Mouse (Mus musculus) heart, adult 10 weeks (tissue): Measurements from ENCODE around the gene Olfr853. TPM values are rescaled to one million over a fixed set of nuclear protein-coding genes. Genes with fewer than 3 reads are reported as not detected.

ENCODE experiments used
- polyA plus RNA-seq: library from polyadenylated mRNA; stranded (reverse); fragments of 350-450 nt; fragmentation: Illumina TruSeq; extraction: RNeasy Lipid Tissue Mini Kit (QIAGEN cat#74804); gene quantifications from one replicate; pipeline ENCODE4 v1.2.3, GENCODE M21; 2014; ENCODE audit warnings: low read depth, low replicate concordance

Gene Olfr853
- not detected for polyA plus RNA-seq

GRCm38 (mm10) chr9:19540976-19541375 lies at the start of gene Olfr853:
Gene Olfr853, minus strand, starts transcription at chr9:19541076.

GRCm38 (mm10) chr9:19582317-19582716 lies 41.4 kb upstream of the Olfr853 start, which contains the start of gene Olfr855:
Gene Olfr855, plus strand, starts transcription at chr9:19582617.

GRCm38 (mm10) chr9:19567282-19567681 lies 26.4 kb upstream of the Olfr853 start, which contains the start of gene Olfr854:
Gene Olfr854, minus strand, starts transcription at chr9:19567382.

GRCm38 (mm10) chr9:19492995-19493394 lies 47.9 kb downstream of the Olfr853 start, which contains the start of gene Olfr851:
Gene Olfr851, plus strand, starts transcription at chr9:19493295.

Other genes starting within 250 kb of the Olfr853 start
- not detected for gene Olfr844, start 224.7 kb downstream of the Olfr853 start, polyA plus RNA-seq
- gene Olfr845, start 204.6 kb downstream of the Olfr853 start, polyA plus RNA-seq = not detected
- gene Olfr846, start 177.1 kb downstream of the Olfr853 start, polyA plus RNA-seq = not detected
- gene Olfr847, start 162.4 kb downstream of the Olfr853 start, polyA plus RNA-seq = not detected
- not detected for gene Olfr849, start 100.8 kb downstream of the Olfr853 start, polyA plus RNA-seq
- gene Olfr850, start 62.8 kb downstream of the Olfr853 start, polyA plus RNA-seq = not detected
- not detected for gene Olfr851, start 47.8 kb downstream of the Olfr853 start, polyA plus RNA-seq
- not detected for gene Olfr854, start 26.3 kb upstream of the Olfr853 start, polyA plus RNA-seq
- not detected for gene Olfr855, start 41.5 kb upstream of the Olfr853 start, polyA plus RNA-seq
- 14.1 TPM for gene Zfp317, start 81.0 kb upstream of the Olfr853 start, polyA plus RNA-seq
- gene Olfr857, start 168.4 kb upstream of the Olfr853 start, polyA plus RNA-seq = not detected
- not detected for gene Olfr58, start 239.2 kb upstream of the Olfr853 start, polyA plus RNA-seq